Mouse (Mus musculus) megakaryocyte, adult 5-6 weeks (primary cell): ENCODE results near the gene Zfp426. TPM values are rescaled to one million over a fixed set of nuclear protein-coding genes. Genes with fewer than 3 reads are reported as not detected.
A peak's percentile ranks its signal among the peaks of the same experiment; 100 is the strongest.

Experiments
- ATAC-seq: 2 replicates; pipeline ENCODE4 v1.8.0; 2016; ENCODE audit warnings: mild to moderate bottlenecking, inconsistent platforms; ENCODE audit not compliant: poor library complexity, severe bottlenecking
- total RNA-seq, 2 experiments: library from RNA; stranded (forward) in 1 of 2; stranded (reverse) in 1 of 2; fragments of 153-499, 151-499 nt in 1 of 2; fragments of 221-1000, 200-1000 nt in 1 of 2; gene quantifications; 2 replicates each; pipeline versions ENCODE4 v1.2.3 to v1.2.4; 2015 to 2017

The Zfp426 gene
- total RNA-seq (2015) (18.6 and 22.3 TPM in 2 replicates), total RNA-seq (2017) (20.8 and 23.6 TPM in 2 replicates)

DNA sequence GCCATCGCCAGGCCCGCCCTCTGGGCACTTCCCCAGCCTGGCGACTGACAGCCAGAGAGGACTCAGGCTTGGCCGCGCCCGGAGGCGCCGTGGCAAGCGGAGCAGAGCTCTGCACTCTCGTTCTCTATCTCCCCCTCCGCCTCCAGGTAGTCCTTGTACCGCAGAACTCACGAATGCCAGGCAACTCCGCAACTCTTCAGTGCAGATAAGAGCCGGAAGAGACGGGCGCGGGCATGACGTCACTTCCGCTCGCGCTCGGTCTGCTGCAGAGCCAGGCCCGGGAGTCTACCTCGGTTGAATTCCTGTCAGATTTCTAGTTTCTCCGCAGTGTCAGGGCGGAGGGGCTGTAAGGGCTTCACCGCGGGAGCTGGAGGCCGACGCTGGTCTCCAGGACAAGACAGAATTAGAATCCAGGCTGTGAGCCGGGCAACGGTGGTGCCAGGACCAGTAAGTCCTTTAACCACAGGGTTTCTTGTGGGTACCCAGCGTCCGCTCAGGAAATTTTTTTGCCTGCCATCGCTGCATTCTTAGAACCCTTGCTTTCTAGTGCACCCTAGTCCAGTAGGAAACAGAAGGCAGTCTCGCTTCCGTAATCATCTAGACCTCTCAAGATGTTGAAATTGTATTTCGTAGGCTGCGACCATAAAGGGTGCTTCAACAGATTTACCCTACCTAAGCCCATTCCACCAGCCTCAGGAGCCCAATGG, at the start of gene Zfp426:
TSS of gene Zfp426 (minus strand) at position 220 of the 707 bp plus-strand sequence.
- peak; percentile 92 for ATAC-seq

DNA sequence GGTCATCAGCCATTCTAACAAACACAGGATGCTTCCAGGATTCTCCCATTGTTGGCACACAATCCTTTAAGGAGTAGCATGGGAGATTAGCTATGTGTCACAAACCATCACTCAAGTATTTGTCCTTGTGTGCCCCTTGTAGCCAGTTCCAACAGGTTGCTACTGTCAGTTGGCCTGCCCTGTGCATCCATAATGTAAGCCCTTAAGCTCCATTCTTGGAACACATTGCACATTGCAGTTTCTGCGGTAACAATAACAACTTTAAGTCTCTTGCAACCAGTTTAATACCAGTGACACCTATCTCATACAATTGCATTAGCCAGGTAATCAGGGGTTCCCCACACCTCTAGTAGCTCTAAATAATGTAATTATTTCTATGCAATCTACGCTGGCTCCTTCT, 44.1 kb upstream of the Zfp426 start:
- no peak for ATAC-seq

- ATAC-seq, result no peak
Measured at GRCm38 (mm10) chr9:20534326-20534926, 41.9 kb upstream of the Zfp426 start.

GRCm38 (mm10) chr9:20521306-20521957, 28.9 kb upstream of the Zfp426 start, which contains the start of gene Zfp266:
Gene Zfp266 (minus strand): TSS chr9:20521417.
- ATAC-seq, result peak; percentile 96

- ATAC-seq, result no peak
Measured at GRCm38 (mm10) chr9:20520531-20521210, 28.1 kb upstream of the Zfp426 start.

DNA sequence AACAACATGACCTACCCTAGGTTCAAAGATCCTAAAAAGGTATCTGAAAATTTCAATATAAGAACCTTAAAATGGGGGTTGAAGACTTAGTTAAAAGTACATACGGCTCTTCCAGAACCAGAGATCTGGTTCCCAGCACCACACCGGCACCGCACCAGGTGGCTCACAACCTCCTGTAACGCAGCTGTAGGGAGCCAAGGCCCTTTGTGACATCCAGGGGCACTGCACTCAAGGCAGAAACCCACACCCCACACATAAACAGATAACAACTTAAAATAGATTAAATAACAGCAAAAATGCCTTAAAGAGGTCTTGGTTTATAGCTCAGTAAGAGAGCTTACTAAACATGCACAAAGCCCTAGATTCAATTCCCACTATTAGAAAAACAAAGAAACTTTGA, 27.4 kb upstream of the Zfp426 start:
- ATAC-seq, result no peak

GRCm38 (mm10) chr9:20518708-20519107, 26.2 kb upstream of the Zfp426 start:
- ATAC-seq, result no peak

GRCm38 (mm10) chr9:20517727-20518126, 25.2 kb upstream of the Zfp426 start:
- ATAC-seq, result no peak

DNA sequence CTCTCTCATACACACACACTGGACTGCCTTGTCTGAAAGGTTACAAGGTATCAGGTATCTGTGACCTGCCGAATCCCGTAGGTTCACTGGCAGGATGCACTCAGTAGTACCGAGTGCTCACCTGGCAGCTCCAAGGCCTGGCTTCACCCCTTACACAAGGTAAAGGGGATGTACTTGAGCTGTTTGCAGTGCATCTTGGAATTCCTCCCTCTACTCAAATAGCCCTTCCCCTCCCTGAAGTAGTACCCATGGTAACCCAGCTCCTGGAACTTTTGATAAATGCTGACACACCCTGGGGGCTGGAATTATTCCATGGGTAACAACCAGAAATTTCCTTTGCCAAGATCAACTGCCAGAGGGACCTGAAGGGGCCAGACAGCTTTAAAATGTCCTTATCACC, 21.5 kb upstream of the Zfp426 start:
- no peak for ATAC-seq

GRCm38 (mm10) chr9:20512714-20513113, 20.2 kb upstream of the Zfp426 start:
- no peak for ATAC-seq

- no peak for ATAC-seq
Measured at GRCm38 (mm10) chr9:20511645-20512044, 19.1 kb upstream of the Zfp426 start.

- ATAC-seq, result no peak
Measured at GRCm38 (mm10) chr9:20510346-20510745, 17.8 kb upstream of the Zfp426 start.

- no peak for ATAC-seq
Measured at GRCm38 (mm10) chr9:20509676-20510075, 17.1 kb upstream of the Zfp426 start.

DNA sequence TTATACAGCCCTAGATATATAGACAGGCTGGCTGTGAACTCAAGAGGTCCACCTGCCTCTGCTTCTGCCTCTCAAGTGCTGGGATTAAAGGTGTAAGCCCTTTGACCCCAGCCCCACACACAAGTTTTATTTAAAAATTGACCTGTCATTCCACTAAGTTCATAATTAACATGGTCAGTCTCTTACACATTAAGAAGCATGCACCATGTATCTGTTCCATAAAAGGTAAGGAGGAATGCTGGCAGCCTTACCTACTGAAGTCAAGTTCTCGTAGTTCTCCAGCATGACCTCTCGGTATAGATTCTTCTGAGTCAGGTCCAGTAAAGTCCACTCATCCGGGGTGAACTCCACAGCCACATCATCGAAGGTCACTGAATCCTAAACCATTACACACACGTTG, 12.3 kb upstream of the Zfp426 start:
- ATAC-seq, result no peak

GRCm38 (mm10) chr9:20493281-20493680, 735 bp upstream of the Zfp426 start:
- peak; percentile 34 for ATAC-seq

DNA sequence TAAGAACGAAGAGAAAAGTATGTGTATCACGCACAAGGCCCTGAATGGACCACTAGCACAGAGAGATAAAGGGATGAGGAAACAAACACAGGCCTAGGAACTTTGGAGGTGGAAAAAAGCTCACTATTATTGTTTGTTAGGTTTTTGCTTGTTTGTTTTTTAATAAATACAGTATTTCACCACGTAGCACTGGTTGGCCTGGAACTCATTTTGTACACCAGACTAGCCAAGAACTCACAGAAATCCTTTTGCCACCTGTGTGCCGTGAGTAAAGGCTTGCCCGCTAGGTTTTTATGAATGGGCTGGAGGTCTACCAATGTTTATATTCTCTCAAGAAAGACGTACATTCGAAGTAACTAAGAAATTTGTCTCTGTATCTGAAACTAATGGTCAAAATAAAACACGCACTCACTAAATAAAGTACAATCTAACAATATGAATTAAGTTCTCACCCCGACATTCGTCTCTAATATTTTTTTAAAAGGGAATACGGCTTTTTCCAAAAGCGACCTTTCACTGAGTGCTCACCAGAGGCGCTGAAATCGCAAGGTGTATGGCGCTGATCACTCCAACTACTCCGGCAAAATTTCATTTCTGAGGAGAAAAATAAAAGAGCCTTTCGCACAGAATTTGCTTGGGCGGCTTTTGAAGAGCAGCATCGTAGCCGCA, 554 bp downstream of the Zfp426 start:
- ATAC-seq, result no peak

DNA sequence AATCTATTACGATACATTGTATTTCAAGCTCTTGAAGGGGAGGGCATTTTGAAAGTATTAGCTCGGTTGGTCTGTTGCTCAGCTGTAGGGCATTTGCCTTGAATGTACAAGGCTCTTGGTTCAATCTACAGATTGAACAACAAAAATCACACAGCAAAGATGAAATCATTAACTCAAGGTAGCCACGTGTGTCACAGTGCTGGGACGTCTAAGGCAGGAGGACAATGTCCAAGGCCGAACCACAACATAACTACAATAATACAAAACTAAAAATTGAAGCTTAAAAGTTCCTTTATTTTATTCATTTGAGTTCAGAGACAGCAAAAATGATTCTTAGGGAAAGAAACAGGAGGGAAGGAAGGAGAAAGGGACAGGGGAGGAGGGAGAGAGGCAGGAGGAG, 3.0 kb downstream of the Zfp426 start:
- no peak for ATAC-seq

- ATAC-seq, result no peak
Measured at GRCm38 (mm10) chr9:20479396-20479795, 13.2 kb downstream of the Zfp426 start.

- no peak for ATAC-seq
Measured at GRCm38 (mm10) chr9:20476632-20477031, 15.9 kb downstream of the Zfp426 start.

- ATAC-seq, result peak; percentile 96
Measured at GRCm38 (mm10) chr9:20466761-20467442, 25.6 kb downstream of the Zfp426 start.
